Mouse (Mus musculus) limb, embryonic 13.5 days (tissue): ENCODE data around the gene Nrd1. TPM values are rescaled to one million over a fixed set of nuclear protein-coding genes. Genes with fewer than 3 reads are reported as not detected.

ENCODE experiments used
- ATAC-seq: fragments of 200-750 bp; cut with Nextera tagmentation; 2 replicates; pipeline ENCODE4 v1.8.0; 2017; ENCODE audit warnings: low read depth, moderate number of reproducible peaks, moderate TSS enrichment; ENCODE audit not compliant: low FRiP score
- H3K27ac ChIP-seq: fragments of 300-500 bp; sonication (generic); 2 replicates; pipeline ENCODE4 v1.5.1; 2015; ENCODE audit warnings: inconsistent platforms, mild to moderate bottlenecking, moderate library complexity
- H3K27me3 ChIP-seq: fragments of 300-500 bp; sonication (generic); 2 replicates; pipeline ENCODE4 v1.6.1; 2015; ENCODE audit warnings: mild to moderate bottlenecking, inconsistent platforms
- H3K36me3 ChIP-seq: fragments of 300-500 bp; sonication (generic); 2 replicates; pipeline ENCODE4 v1.6.1; 2015; ENCODE audit warnings: inconsistent platforms, mild to moderate bottlenecking, moderate library complexity
- H3K4me1 ChIP-seq: fragments of 300-500 bp; sonication (generic); 2 replicates; pipeline ENCODE4 v1.6.1; 2015; ENCODE audit warnings: inconsistent platforms
- H3K4me2 ChIP-seq: fragments of 300-500 bp; sonication (generic); replicated peaks from 2 replicates; pipeline ENCODE4 v1.6.1; 2015; ENCODE audit warnings: inconsistent platforms, mild to moderate bottlenecking, moderate library complexity
- H3K4me3 ChIP-seq: fragments of 300-500 bp; sonication (generic); 2 replicates; pipeline ENCODE4 v1.5.1; 2015; ENCODE audit warnings: moderate library complexity, mild to moderate bottlenecking, inconsistent platforms
- H3K9ac ChIP-seq: fragments of 300-500 bp; sonication (generic); 2 replicates; pipeline ENCODE4 v1.6.1; 2015; ENCODE audit warnings: mild to moderate bottlenecking, inconsistent platforms
- H3K9me3 ChIP-seq: fragments of 300-500 bp; sonication (generic); 2 replicates; pipeline ENCODE4 v1.6.1; 2016; ENCODE audit warnings: inconsistent platforms
- WGBS: fragments of 180-500 bp; shearing (Covaris S2); methylation state at CpG from one replicate; pipeline ENCODE4 v1.1.7; 2015; 5-methylcytosine and 5-hydroxymethylcytosine counted together
- polyA plus RNA-seq: library from polyadenylated mRNA; unstranded; fragments of >200 nt; fragmentation: Nextera tagmentation; extraction: Ambion mirVana; gene quantifications from 2 replicates; pipeline ENCODE4 v1.2.1, GENCODE M21; 2015

Gene Nrd1
- polyA plus RNA-seq, 1 experiment from 2014 or later, result 76.2 TPM

DNA sequence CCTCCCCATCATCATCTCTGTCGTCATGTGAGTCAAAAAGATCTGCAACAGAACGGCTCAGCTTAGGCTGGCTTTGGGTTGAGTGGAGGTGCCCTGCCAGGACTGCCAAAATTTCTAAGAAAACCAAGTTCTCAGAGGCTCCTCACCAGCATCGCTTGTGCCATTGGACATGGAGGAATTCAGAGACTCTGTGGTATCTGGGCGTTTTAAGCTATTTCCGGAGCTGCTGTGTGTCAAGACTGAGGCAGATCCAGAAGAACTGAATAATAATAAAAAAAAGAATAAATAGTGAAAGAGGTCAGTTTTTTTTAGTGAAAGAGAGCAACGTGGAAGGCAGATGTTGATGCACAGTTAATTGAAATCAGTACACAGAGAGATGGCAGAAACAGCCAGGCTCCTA lies 72.4 kb downstream of the Nrd1 start:
- Histone ChIP-seq H3K4me1 (no peaks in the 10 kb centered on the region), H3K9ac (no peak overlapping the region), H3K4me3 (no peak overlapping the region), H3K36me3 (peaks cover 51% of the 10 kb centered on the region), H3K27ac (no peak overlapping the region), H3K9me3 (no peaks in the 10 kb centered on the region), H3K27me3 (no peaks in the 10 kb centered on the region), H3K4me2 (no peak overlapping the region)
- ATAC-seq, result no peak
- 83% methylated on average over 6 of the region's 6 CpGs for WGBS

GRCm38 (mm10) chr4:109073296-109073695 lies 72.8 kb downstream of the Nrd1 start:
- Histone ChIP-seq H3K36me3 (peaks cover 51% of the 10 kb centered on the region), H3K4me1 (no peaks in the 10 kb centered on the region), H3K9ac (no peak overlapping the region), H3K27me3 (no peaks in the 10 kb centered on the region), H3K4me3 (no peak overlapping the region), H3K9me3 (no peaks in the 10 kb centered on the region), H3K4me2 (no peak overlapping the region), H3K27ac (no peak overlapping the region)
- 85% methylated on average over 3 of the region's 3 CpGs for WGBS
- ATAC-seq, result no peak

DNA sequence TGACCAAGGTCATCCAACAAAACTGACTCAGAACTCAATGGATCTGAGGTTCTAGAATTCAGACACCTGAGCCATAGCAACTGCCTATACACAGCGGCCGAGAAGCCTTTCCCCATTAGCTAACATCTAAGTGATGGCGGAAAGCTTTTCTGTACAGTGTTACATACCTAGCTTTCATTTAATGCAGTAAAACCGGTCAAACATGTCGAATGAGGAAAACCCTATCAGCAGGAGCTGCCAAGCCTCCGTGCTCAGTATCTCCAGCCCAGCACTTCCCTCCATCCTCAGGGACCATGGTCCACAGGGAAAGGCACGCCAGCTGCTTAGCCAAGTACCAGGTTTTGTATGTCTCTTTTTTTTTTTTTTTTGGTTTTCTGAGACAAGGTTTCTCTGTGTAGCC lies 78.5 kb downstream of the Nrd1 start:
- H3K36me3 ChIP-seq, result peaks cover 53% of the 10 kb centered on the region
- H3K4me2 ChIP-seq, result no peak overlapping the region
- 94% methylated on average over 7 of the region's 7 CpGs for WGBS
- no peak overlapping the region for H3K4me3 ChIP-seq
- no peak overlapping the region for H3K9ac ChIP-seq
- no peaks in the 10 kb centered on the region for H3K4me1 ChIP-seq
- H3K27ac ChIP-seq, result no peak overlapping the region
- no peaks in the 10 kb centered on the region for H3K27me3 ChIP-seq
- H3K9me3 ChIP-seq, result no peaks in the 10 kb centered on the region
- no peak for ATAC-seq

GRCm38 (mm10) chr4:109079676-109080075 lies 79.2 kb downstream of the Nrd1 start:
- Histone ChIP-seq H3K27ac (no peak overlapping the region), H3K4me1 (no peaks in the 10 kb centered on the region), H3K9ac (no peak overlapping the region), H3K9me3 (no peaks in the 10 kb centered on the region), H3K27me3 (no peaks in the 10 kb centered on the region), H3K36me3 (peaks cover 53% of the 10 kb centered on the region), H3K4me2 (no peak overlapping the region), H3K4me3 (no peak overlapping the region)
- 71% methylated on average over 3 of the region's 3 CpGs for WGBS
- ATAC-seq, result no peak

- Histone ChIP-seq H3K4me3 (no peak overlapping the region), H3K36me3 (peaks cover 53% of the 10 kb centered on the region), H3K9me3 (no peaks in the 10 kb centered on the region), H3K27ac (no peak overlapping the region), H3K9ac (no peak overlapping the region), H3K27me3 (no peaks in the 10 kb centered on the region), H3K4me2 (no peak overlapping the region), H3K4me1 (no peaks in the 10 kb centered on the region)
- ATAC-seq, result no peak
- 46% methylated on average over 5 of the region's 5 CpGs for WGBS
Measured at GRCm38 (mm10) chr4:109080118-109080517, 79.7 kb downstream of the Nrd1 start.

DNA sequence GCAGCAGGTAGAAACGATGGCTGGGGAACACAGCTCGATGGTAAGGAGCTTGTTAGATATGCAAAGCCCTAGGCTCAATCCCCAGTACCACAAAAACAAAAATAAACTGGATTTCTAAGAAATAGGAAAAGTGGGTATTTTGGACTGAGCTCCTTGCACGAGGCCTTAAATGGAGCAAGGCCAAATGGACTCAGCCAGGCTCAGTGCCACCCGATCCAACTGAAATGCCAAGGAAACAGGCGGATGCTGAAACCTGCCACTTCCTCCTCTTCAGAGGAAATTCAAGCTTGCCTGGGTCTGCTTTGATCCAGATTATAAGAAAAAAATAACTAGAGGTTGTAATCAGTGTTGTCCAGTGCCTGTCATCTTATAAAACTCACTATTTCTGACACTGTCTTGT lies 88.7 kb downstream of the Nrd1 start:
- WGBS, result 91% methylated on average over 5 of the region's 5 CpGs
- H3K27ac ChIP-seq, result no peak overlapping the region
- ATAC-seq, result no peak
- no peaks in the 10 kb centered on the region for H3K27me3 ChIP-seq
- no peak overlapping the region for H3K4me2 ChIP-seq
- H3K9me3 ChIP-seq, result no peaks in the 10 kb centered on the region
- H3K9ac ChIP-seq, result no peak overlapping the region
- no peaks in the 10 kb centered on the region for H3K4me1 ChIP-seq
- H3K4me3 ChIP-seq, result no peak overlapping the region
- H3K36me3 ChIP-seq, result peaks cover 7% of the 10 kb centered on the region

DNA sequence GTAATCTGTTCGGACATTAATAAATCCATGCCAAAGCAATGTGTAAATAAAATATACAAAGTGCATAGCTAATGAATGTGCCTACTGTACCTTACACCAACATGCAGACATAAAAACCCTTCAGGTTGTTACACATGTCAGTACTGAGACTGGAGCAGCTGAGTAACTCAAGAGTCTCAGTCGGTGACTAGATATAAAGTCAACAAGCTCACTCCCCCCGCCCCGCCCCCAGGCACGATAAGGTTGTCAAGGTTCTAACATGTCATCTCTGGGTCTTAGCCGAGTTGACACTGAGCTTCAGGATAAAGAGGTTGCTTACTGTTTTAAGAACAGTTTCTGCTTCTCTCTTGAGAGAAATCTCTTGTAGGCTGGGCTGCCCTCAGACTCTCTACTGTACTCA lies 89.5 kb downstream of the Nrd1 start:
- H3K9ac ChIP-seq, result no peak overlapping the region
- no peaks in the 10 kb centered on the region for H3K27me3 ChIP-seq
- H3K4me2 ChIP-seq, result no peak overlapping the region
- 85% methylated on average over 6 of the region's 6 CpGs for WGBS
- no peak overlapping the region for H3K4me3 ChIP-seq
- no peaks in the 10 kb centered on the region for H3K9me3 ChIP-seq
- H3K36me3 ChIP-seq, result peaks cover 7% of the 10 kb centered on the region
- no peak for ATAC-seq
- H3K4me1 ChIP-seq, result no peaks in the 10 kb centered on the region
- H3K27ac ChIP-seq, result no peak overlapping the region

DNA sequence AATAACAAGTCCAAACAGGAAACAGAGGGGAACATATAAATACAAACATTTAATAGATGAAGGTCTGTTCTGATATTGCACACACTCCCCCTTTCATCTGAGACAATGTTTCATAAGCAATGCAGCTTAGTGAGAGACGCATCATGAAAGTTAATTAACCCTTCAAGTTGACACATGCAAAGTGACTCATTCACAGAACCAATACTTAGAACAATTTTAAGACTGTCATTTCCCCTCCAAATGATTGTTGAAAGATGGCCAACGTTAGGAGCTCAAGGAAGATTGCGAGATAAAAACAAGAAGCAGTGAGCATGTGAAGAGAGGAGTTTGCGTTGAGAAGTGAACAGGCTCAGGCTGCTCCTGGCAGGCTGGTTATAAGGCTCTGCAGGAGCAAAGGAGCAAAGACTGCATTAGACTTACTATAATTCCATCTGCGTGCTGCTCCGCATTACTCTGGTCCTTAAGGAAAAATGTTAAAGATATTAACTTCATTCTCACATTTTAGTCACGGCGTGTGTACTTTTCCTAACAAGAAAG lies 90.9 kb downstream of the Nrd1 start:
- no peak for ATAC-seq
- Histone ChIP-seq H3K9ac (no peak overlapping the region), H3K4me1 (no peaks in the 10 kb centered on the region), H3K27ac (no peak overlapping the region), H3K9me3 (no peaks in the 10 kb centered on the region), H3K4me2 (no peak overlapping the region), H3K4me3 (no peak overlapping the region), H3K36me3 (peaks cover 7% of the 10 kb centered on the region), H3K27me3 (no peaks in the 10 kb centered on the region)
- 88% methylated on average over 8 of the region's 8 CpGs for WGBS

GRCm38 (mm10) chr4:109092344-109092743 lies 91.9 kb downstream of the Nrd1 start:
- H3K4me2 ChIP-seq, result no peak overlapping the region
- no peaks in the 10 kb centered on the region for H3K27me3 ChIP-seq
- peaks cover 10% of the 10 kb centered on the region for H3K36me3 ChIP-seq
- ATAC-seq, result no peak
- WGBS, result 92% methylated on average over 5 of the region's 5 CpGs
- no peaks in the 10 kb centered on the region for H3K9me3 ChIP-seq
- no peak overlapping the region for H3K4me3 ChIP-seq
- H3K9ac ChIP-seq, result no peak overlapping the region
- no peak overlapping the region for H3K27ac ChIP-seq
- no peaks in the 10 kb centered on the region for H3K4me1 ChIP-seq

DNA sequence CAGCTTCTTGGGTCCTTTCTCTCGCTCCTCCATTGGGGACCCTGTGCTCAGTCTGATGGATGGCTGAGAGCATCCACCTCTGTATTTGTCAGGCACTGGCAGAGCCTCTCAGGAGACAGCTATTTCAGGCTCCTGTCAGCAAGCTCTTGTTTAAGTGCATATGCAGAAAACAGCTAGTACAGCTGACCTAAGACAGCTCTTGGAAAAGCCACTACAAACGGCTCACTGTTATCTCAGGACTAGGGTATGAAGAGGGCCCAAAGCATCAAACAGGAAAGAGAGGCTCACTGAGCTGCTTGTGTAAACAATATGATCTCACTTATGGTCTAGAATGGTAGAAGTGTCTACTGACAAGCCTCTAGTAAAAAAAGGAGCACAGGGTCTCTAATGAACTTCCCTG lies 93.8 kb downstream of the Nrd1 start:
- WGBS, result 75% methylated on average over 2 of the region's 2 CpGs
- no peaks in the 10 kb centered on the region for H3K9me3 ChIP-seq

GRCm38 (mm10) chr4:109098861-109099260 lies 98.4 kb downstream of the Nrd1 start:
- no peak overlapping the region for H3K4me2 ChIP-seq
- ATAC-seq, result no peak
- no peaks in the 10 kb centered on the region for H3K9me3 ChIP-seq
- 96% methylated on average over 3 of the region's 3 CpGs for WGBS
- H3K36me3 ChIP-seq, result peaks cover 22% of the 10 kb centered on the region
- no peak overlapping the region for H3K27ac ChIP-seq
- no peaks in the 10 kb centered on the region for H3K27me3 ChIP-seq
- no peaks in the 10 kb centered on the region for H3K4me1 ChIP-seq
- no peak overlapping the region for H3K9ac ChIP-seq
- H3K4me3 ChIP-seq, result no peak overlapping the region

More for the DNA sequence above, 93.8 kb downstream of the Nrd1 start:
- H3K27me3 ChIP-seq, result no peaks in the 10 kb centered on the region
- no peak for ATAC-seq
- peaks cover 14% of the 10 kb centered on the region for H3K36me3 ChIP-seq
- H3K9ac ChIP-seq, result no peak overlapping the region
- no peak overlapping the region for H3K27ac ChIP-seq
- H3K4me1 ChIP-seq, result no peaks in the 10 kb centered on the region
- H3K4me3 ChIP-seq, result no peak overlapping the region
- no peak overlapping the region for H3K4me2 ChIP-seq

GRCm38 (mm10) chr4:109102574-109102973 lies 102.1 kb downstream of the Nrd1 start:
- 85% methylated on average over 5 of the region's 5 CpGs for WGBS
- no peak overlapping the region for H3K4me2 ChIP-seq
- peaks cover 16% of the 10 kb centered on the region for H3K36me3 ChIP-seq
- no peak overlapping the region for H3K27ac ChIP-seq
- no peaks in the 10 kb centered on the region for H3K9me3 ChIP-seq
- ATAC-seq, result no peak
- H3K4me3 ChIP-seq, result no peak overlapping the region
- H3K4me1 ChIP-seq, result no peaks in the 10 kb centered on the region
- no peaks in the 10 kb centered on the region for H3K27me3 ChIP-seq
- no peak overlapping the region for H3K9ac ChIP-seq

DNA sequence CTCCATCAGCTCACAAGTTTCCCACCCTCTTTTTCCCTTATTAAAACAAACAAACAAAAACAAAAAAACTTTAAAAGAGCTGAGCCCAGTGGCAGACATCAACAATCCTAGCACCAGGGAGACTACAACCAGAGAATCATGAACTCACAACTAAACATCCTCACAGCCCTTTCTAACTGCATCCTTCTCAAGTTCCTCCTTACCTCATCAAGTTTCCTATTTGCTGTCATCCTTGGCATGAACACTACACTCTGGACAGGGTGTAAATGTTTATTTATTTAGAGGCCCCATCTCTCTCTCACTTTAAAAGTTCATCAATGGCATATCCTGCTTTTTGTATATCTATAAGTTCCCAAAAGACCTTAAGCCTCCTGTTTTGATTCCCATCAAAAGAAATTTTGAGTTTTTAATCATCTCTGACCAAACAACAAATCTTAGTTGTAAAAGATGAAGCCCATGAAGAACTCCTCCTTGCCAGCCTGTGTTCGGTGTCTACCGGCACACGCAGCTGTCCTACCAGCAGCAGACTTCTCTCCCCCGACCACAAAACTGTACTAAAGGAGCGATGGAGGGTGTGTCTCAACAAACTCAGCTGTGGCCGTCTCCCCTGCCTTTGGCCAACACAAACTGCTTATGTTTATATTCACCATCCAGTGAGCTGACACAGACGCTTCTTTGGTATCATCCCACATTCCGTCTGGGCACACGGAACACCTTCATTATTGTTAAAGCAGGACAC lies 102.9 kb downstream of the Nrd1 start:
- Histone ChIP-seq H3K9ac (no peak overlapping the region), H3K4me1 (no peaks in the 10 kb centered on the region), H3K4me3 (no peak overlapping the region), H3K27ac (no peak overlapping the region), H3K36me3 (peaks cover 15% of the 10 kb centered on the region), H3K4me2 (no peak overlapping the region), H3K27me3 (no peaks in the 10 kb centered on the region), H3K9me3 (no peaks in the 10 kb centered on the region)
- no peak for ATAC-seq
- WGBS, result 85% methylated on average over 9 of the region's 9 CpGs
